Mouse (Mus musculus): ENCODE data around the gene Myocos.

The Myocos gene

GRCm38 (mm10) chr1:162615511-162615910, 42.5 kb downstream of the Myocos start:
- DNase-seq (ENCODE audit: low spot score in 2 of 2) = no peak

- no peak for DNase-seq (ENCODE audit: low spot score in 2 of 2)
Measured at GRCm38 (mm10) chr1:162611191-162611590, 46.8 kb downstream of the Myocos start.

- no peak for DNase-seq (ENCODE audit: low spot score in 2 of 2)
Measured at GRCm38 (mm10) chr1:162609633-162610250, 48.3 kb downstream of the Myocos start.

- DNase-seq (ENCODE audit: low spot score in 2 of 2) = no peak
Measured at GRCm38 (mm10) chr1:162608127-162608526, 49.9 kb downstream of the Myocos start.

- no peak for DNase-seq (ENCODE audit: low spot score in 2 of 2)
Measured at GRCm38 (mm10) chr1:162601288-162601687, 56.7 kb downstream of the Myocos start.

- DNase-seq (ENCODE audit: low spot score in 2 of 2) = no peak
Measured at GRCm38 (mm10) chr1:162599617-162600016, 58.4 kb downstream of the Myocos start.

GRCm38 (mm10) chr1:162597379-162598102, 60.5 kb downstream of the Myocos start:
- no peak for DNase-seq (ENCODE audit: low spot score in 2 of 2)

Measured in spleen, postnatal 14 days (tissue).